Mouse (Mus musculus): ENCODE data around the gene Spc24.
"Not testable (repeated sequence)": the region's sequence is repeated elsewhere in the genome, so short reads cannot be mapped to it uniquely, and the experiment has no call there.

Gene Spc24

DNA sequence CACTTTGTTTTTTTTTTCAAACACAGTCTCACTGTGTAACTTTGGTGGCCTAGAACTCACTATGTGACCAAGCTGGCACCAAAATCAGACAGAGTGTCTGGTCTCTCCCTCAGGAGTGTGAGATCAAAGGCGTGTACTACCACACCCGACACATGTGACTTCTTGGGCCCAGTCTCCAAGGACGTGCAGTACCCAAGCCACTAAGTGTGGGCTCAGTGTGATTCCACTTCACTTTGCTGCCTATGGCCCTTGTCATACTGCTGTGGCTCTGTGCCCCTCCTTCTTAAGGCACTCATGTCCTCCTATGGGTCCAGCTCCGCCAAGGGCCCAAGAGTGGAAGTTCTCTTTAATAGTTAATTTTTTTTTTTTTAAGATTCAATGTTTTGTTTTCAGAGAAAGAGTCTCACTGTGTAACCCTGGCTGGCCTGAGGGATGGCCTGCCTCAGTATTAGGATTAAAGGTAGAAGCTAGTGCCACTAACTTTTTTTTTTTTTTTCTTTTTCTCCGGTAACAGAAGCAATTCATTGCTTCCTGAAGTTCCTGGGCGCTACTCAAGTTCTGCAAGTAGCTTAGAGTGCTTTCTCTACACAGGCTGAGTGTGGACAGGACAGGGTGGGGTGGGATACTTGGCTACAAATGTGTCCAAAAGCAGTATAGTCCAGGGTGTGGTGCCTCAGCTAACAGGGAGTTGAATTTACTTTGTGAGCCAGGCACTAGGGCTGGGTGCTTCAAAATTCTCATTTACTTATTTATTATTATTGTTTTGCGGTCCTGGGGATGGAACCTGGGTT is 24.6 kb upstream of the Spc24 start:
- DNase-seq (ENCODE audit: extremely low spot score, low spot score) = no peak

GRCm38 (mm10) chr9:21781657-21782468 is 21.8 kb upstream of the Spc24 start:
- DNase-seq (ENCODE audit: extremely low spot score, low spot score) = no peak

DNA sequence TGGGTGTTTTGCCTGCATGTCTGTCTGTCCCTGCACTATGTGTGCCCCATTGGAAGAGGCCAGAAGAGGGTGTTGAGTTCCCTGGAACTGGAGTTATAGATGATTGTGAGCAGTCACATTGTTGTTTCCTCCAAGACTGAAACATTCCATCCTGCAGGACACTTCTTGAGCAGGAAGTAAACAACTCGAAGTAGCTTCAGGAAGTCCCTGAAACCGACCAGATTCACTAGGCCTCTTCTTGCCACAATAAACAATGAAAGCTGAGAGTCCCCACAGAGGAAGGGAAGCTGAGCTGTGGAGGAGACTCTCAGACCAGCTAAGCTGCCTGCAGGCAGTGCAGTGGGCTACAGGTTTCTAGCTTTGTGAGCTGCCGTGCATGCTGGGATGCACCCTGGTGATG is 17.6 kb upstream of the Spc24 start:
- no peak for DNase-seq (ENCODE audit: extremely low spot score, low spot score)

GRCm38 (mm10) chr9:21774353-21774752 is 14.2 kb upstream of the Spc24 start:
- DNase-seq (ENCODE audit: extremely low spot score, low spot score) = no peak

- not testable (repeated sequence) for DNase-seq (ENCODE audit: extremely low spot score, low spot score)
These were observed 13.3 kb upstream of the Spc24 start for GRCm38 (mm10) chr9:21773396-21773795.

GRCm38 (mm10) chr9:21769558-21770183 is 9.6 kb upstream of the Spc24 start:
- DNase-seq (ENCODE audit: extremely low spot score, low spot score) = no peak

DNA sequence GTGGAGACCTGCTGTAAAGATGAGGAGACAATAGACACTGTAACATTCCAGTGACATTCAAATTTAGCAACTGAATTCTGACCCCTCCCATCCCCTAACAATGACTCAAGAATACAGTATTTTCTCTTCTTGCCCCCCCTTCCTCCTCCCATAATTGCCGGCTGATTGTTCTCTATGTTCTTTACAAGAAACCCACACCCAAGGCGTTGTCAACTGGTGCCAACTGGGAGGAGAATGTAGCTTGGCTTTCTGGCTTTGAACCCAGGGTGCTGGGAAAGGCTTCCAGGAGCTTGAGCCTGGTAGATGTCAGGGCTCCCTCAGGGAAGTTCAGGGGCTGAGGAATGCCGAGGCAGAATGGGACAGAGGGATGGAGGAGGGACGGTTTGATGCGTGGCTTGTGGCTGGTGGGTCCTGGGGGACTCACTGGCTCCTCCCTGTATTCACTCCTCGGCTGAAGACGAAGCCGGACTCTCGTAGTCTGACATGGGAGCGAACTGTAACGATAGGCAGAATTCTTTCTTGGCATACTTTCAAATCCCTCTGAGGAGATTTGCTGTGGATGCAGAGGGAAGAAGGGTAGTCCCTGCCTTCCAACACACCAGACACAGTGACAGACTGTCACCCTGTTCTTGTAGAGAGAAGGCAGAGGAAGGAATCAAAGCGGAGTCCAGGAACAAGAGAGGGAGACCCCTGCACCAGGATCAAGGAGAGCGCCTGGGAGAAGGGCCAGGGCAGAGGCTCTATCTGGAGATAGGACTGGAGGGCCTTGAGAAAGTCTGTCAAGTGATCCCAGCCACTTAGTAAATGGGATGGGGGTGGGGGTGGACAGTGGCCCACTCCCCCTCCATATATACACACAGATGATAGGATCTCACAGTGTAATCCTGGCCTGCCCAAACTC is 8.7 kb upstream of the Spc24 start:
- DNase-seq (ENCODE audit: extremely low spot score, low spot score) = no peak

GRCm38 (mm10) chr9:21767896-21768295 is 7.8 kb upstream of the Spc24 start:
- no peak for DNase-seq (ENCODE audit: extremely low spot score, low spot score)

DNA sequence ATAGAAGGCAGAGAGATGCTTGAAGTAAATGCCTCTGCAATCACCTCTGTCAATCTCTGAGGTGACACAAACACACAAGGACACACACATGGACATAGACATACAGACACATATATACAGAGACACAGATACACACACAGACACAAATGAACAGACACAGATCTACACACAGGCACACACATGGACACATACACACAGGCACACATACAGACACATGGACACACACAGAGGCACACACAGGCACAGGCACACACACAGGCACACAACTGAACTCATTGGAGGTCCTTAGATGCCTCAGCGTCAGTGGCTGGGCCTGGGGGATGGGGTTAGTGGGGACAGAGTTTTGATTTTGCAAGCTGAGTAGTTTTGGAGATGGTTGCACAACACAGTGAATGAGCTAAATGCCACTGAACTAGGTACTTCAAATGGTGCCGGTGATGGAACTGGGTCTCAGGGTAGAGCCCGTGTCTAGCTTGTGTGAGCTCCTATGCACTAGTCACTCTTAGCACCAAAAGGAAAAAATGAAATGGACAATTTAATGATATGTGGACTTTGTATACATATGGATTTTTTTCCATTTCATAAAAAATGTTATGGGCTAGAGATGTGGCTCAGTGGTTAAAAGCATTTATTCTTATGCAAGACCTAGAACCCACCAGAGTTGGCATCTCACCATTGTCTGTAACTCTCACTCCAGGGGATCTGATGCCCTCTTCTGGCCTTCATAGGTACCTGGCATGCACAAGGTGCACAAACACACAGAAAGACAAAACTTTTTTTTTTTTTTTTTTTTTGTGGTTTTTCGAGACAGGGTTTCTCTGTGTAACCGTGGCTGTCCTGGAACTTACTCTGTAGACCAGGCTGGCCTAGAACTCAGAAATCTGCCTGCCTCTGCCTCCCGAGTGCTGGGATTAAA is 4.2 kb upstream of the Spc24 start:
- no peak for DNase-seq (ENCODE audit: extremely low spot score, low spot score)

GRCm38 (mm10) chr9:21762135-21762534 is 2.0 kb upstream of the Spc24 start:
- DNase-seq (ENCODE audit: extremely low spot score, low spot score) = no peak

- no peak for DNase-seq (ENCODE audit: extremely low spot score, low spot score)
These were observed 385 bp downstream of the Spc24 start for GRCm38 (mm10) chr9:21759718-21760117.

DNA sequence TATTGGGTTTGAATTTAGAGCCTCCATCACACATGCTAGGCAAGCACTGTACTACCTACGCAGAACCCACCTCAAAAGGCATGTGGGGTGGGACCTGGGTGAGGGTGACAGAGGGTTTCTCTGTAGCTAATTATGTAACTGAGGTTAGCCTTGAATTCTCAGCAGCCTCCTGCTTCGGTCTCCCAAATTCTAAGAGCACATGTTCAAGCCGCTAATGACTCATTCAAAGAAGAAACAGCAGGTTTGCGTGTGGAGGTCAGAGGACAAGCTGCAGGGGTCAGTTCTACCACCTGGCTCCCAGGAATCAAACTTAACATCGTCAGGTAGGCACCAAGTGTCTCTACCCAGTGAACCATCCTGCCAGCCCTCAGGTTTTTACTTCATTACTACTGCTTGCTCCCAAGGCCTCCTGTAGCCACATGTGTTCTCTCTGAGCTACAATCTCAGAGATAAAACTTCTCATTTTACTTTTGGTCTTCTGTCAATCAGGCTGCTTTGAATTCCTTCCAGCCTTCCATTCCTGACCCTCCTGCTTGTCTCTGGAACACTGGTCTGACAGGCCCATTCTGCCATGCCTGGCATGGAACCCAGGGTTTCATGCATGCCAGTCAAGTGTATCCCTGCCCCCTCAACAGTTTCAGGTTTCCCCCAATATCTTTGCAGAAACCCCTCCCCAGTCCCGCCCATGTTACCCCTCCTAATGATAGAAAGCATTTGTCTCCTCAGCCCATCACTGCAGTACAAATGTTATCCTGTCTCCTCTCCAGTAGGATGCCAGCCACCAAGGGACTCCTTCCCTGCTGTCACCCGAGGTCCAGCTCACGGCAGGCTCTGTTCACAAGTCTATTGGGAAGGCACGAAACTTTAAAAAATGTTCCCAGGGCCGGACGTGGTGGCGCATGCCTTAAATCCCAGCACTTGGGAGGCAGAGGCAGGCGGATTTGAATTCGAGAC is 1.2 kb downstream of the Spc24 start:
- DNase-seq (ENCODE audit: extremely low spot score, low spot score) = no peak

GRCm38 (mm10) chr9:21754516-21755321 is 5.4 kb downstream of the Spc24 start:
- no peak for DNase-seq (ENCODE audit: extremely low spot score, low spot score)

- no peak for DNase-seq (ENCODE audit: extremely low spot score, low spot score)
These were observed 6.1 kb downstream of the Spc24 start for GRCm38 (mm10) chr9:21754003-21754402.

- no peak for DNase-seq (ENCODE audit: extremely low spot score, low spot score)
These were observed 7.8 kb downstream of the Spc24 start for GRCm38 (mm10) chr9:21752252-21752792.

DNA sequence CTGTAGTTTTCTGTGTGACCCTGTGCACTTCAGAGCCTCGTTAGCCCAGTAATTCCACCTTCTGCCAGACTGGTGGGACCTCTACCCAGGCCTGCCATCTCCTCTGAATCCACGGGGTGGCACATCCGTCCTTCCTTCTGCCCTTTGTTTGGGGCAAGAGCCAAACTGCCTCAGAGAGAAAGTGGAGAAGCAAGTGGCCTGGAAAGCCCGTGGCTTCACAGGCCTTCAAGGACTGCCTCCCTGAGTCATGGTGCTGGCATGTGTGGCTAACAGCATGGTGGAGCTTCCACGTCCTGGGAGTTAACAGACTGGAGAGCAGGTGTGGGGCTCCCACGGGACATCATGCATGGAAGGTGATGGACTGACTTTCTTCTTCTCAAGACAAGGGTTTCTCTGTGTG is 8.8 kb downstream of the Spc24 start:
- DNase-seq (ENCODE audit: extremely low spot score, low spot score) = no peak

- DNase-seq (ENCODE audit: extremely low spot score, low spot score) = no peak
These were observed 9.7 kb downstream of the Spc24 start for GRCm38 (mm10) chr9:21750370-21750769.

All from neural tube, embryonic 10.5 days (tissue).